ENCODE assay signal across 9 mouse cellular contexts in the genomic region with DNA sequence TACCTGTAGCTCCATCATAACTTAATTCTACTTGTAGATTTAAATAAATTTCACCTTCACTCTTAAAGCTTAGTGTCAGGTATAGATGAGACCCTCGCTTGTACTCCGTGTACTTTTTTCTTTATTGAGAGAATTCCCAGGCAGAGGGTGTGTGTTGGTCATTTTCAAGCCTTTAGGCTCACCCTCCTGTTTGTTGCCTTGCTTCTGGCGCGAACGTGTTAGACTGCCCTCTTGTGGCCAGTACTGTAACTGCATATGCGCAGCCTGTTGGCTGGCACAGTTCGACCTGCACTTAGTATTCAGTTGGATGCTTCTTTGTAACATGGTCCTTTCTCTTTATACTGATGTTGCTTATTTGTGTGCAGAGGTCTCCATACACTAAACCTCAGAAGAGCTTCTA.
DNase-seq lines count a peak whose midpoint lies in the region; ATAC-seq lines count a peak whose summit lies in the region.
"Had no signal": no experiment of that assay in that cellular context is flagged by ENCODE, and none has a peak within 500 bp of the region (broad histone marks: within the 10 kb centered on the region; RNA-seq: fewer than 3 reads in every experiment).

No protein-coding gene starts in this region.

- no peaks in the 10 kb centered on the region for H3K27me3 ChIP-seq in liver, embryonic 11.5 days (replicated peaks; ENCODE audit: control insufficient read depth, insufficient read depth, low read length)
- H3K27me3 ChIP-seq in neural tube, embryonic 11.5 days (ENCODE audit: control insufficient read depth, insufficient read depth, low read length): no peaks in the 10 kb centered on the region

- no peaks in the 10 kb centered on the region for H3K4me1 ChIP-seq in liver, embryonic 11.5 days (replicated peaks; ENCODE audit: control insufficient read depth, insufficient read depth, low read length)
- no peaks in the 10 kb centered on the region for H3K4me1 ChIP-seq in neural tube, embryonic 11.5 days (ENCODE audit: control insufficient read depth, insufficient read depth, low read length)

- ATAC-seq in frontal cortex, adult (ENCODE audit: low TSS enrichment): peak; percentile 92
- ATAC-seq in liver, embryonic 11.5 days (replicated peaks; ENCODE audit: low FRiP score): no peak
- ATAC-seq in neural tube, embryonic 11.5 days (ENCODE audit: insufficient read depth, low FRiP score, low TSS enrichment): peak; percentile 38

- WGBS in liver, embryonic 11.5 days: 3% methylated on average over 7 of the region's 7 CpGs
- 6% methylated on average over 7 of the region's 7 CpGs for WGBS in neural tube, embryonic 11.5 days

- H3K36me3 ChIP-seq in liver, embryonic 11.5 days (ENCODE audit: control insufficient read depth, insufficient read depth, low read length): no peaks in the 10 kb centered on the region
- H3K36me3 ChIP-seq in neural tube, embryonic 11.5 days (ENCODE audit: control insufficient read depth, insufficient read depth, low read length): no peaks in the 10 kb centered on the region

- no peak overlapping the region for H3K27ac ChIP-seq in liver, embryonic 11.5 days (ENCODE audit: low read depth, low read length)
- no peak overlapping the region for H3K27ac ChIP-seq in neural tube, embryonic 11.5 days (ENCODE audit: low read depth, low read length)

- no peak overlapping the region for H3K4me2 ChIP-seq in liver, embryonic 11.5 days
- H3K4me2 ChIP-seq in neural tube, embryonic 11.5 days (ENCODE audit: low read depth): no peak overlapping the region

- H3K9me3 ChIP-seq in liver, embryonic 11.5 days (ENCODE audit: control insufficient read depth, low read length): no peaks in the 10 kb centered on the region
- no peaks in the 10 kb centered on the region for H3K9me3 ChIP-seq in neural tube, embryonic 11.5 days (ENCODE audit: control insufficient read depth, low read length)

- DNase-seq in 416B (ENCODE audit: low read depth) (peak; percentile 45), NIH3T3 (ENCODE audit: low read depth) (peak; percentile 85)
- DNase-seq in cerebellum, adult 9-10 months: peak; percentile 45
- DNase-seq in kidney, adult 11 months: peak; percentile 21
- DNase-seq in liver, embryonic 11.5 days (ENCODE audit: low spot score): peak; percentile 43
- DNase-seq in neural tube, embryonic 11.5 days (ENCODE audit: low spot score): peak; percentile 78
- DNase-seq in thymus, postnatal 0 days (ENCODE audit: low spot score): peak; percentile 44

- no peak overlapping the region for H3K4me3 ChIP-seq in liver, embryonic 11.5 days (ENCODE audit: low read depth, low read length)
- H3K4me3 ChIP-seq in neural tube, embryonic 11.5 days (ENCODE audit: low read depth, low read length): no peak overlapping the region
- H3K4me3 ChIP-seq: myocyte had no signal

- no peak overlapping the region for H3K9ac ChIP-seq in liver, embryonic 11.5 days (ENCODE audit: low read depth, low read length)
- H3K9ac ChIP-seq in neural tube, embryonic 11.5 days (ENCODE audit: low read length): no peak overlapping the region

Comparison
In these comparisons a context has a peak if more than half of its experiments do, and no peak if none do; other contexts are left out.
1. DNase-seq: peak in every context shown above with its lines; median percentile 85 in NIH3T3; 78 in neural tube, embryonic 11.5 days; 45 in 416B; 45 in cerebellum, adult 9-10 months; 44 in thymus, postnatal 0 days; 43 in liver, embryonic 11.5 days; 21 in kidney, adult 11 months.